Comparison of ENCODE assay signal across 22 mouse cellular contexts in genomic region chr2:134867381-134867780, GRCm38 (mm10).
"Had no signal": no experiment of that assay in that cellular context is flagged by ENCODE, and none has a peak within 500 bp of the region (broad histone marks: within the 10 kb centered on the region; RNA-seq: fewer than 3 reads in every experiment).

No protein-coding gene starts in this region.

- H3K9me3 ChIP-seq: heart, embryonic 10.5 days; heart, embryonic 12.5 days; hindbrain, embryonic 12.5 days; intestine, embryonic 15.5 days; limb, embryonic 10.5 days; limb, embryonic 12.5 days had no signal

- H3K4me2 ChIP-seq: heart, embryonic 12.5 days; hindbrain, embryonic 12.5 days; hindbrain, embryonic 14.5 days; intestine, embryonic 15.5 days; limb, embryonic 12.5 days; liver, embryonic 11.5 days had no signal

- ATAC-seq: inflammation-experienced regulatory T-cells, adult 6 months; intestine, embryonic 15.5 days; intestine, postnatal 0 days had no signal

- H3K4me1 ChIP-seq: intestine, embryonic 15.5 days; limb, embryonic 10.5 days; limb, embryonic 12.5 days had no signal

- H3K9ac ChIP-seq: heart, embryonic 12.5 days; hindbrain, embryonic 12.5 days; hindbrain, embryonic 14.5 days; intestine, embryonic 15.5 days; limb, embryonic 12.5 days had no signal

- DNase-seq: gastrocnemius, adult 2 months; gastrocnemius, postnatal 10 days; gastrocnemius, postnatal 25 days; heart, postnatal 4 days; kidney, adult 18-20 months; kidney, adult 8-10 months; kidney, postnatal 10 days; kidney, postnatal 25 days; kidney, postnatal 4 days; liver had no signal

- H3K36me3 ChIP-seq: heart, embryonic 10.5 days; heart, embryonic 12.5 days; hindbrain, embryonic 12.5 days; intestine, embryonic 15.5 days; limb, embryonic 10.5 days; limb, embryonic 12.5 days had no signal

- H3K4me3 ChIP-seq: gastrocnemius, adult 2 months; heart, embryonic 10.5 days; heart, embryonic 12.5 days; hindbrain, embryonic 12.5 days; intestine, embryonic 15.5 days; layer of hippocampus, adult 2 months; left cerebral cortex, adult 2 months; limb, embryonic 10.5 days; limb, embryonic 12.5 days had no signal

- H3K27ac ChIP-seq: gastrocnemius, adult 2 months; heart, embryonic 10.5 days; hindbrain, embryonic 12.5 days; hindbrain, embryonic 14.5 days; intestine, embryonic 15.5 days; layer of hippocampus, adult 2 months; left cerebral cortex, adult 2 months; limb, embryonic 10.5 days; limb, embryonic 12.5 days had no signal

- H3K27me3 ChIP-seq: heart, embryonic 12.5 days; hindbrain, embryonic 12.5 days; intestine, embryonic 15.5 days; limb, embryonic 12.5 days had no signal
